Mouse (Mus musculus) G1E (cell line): ENCODE results near the gene Pxmp4. TPM values are rescaled to one million over a fixed set of nuclear protein-coding genes. Genes with fewer than 3 reads are reported as not detected.

Experiments
- ATAC-seq: 2 replicates; pipeline ENCODE4 v1.8.0; 2016; ENCODE audit warnings: mild to moderate bottlenecking; ENCODE audit not compliant: insufficient number of reproducible peaks, poor library complexity, low FRiP score, severe bottlenecking; ENCODE audit errors: extremely low read depth
- DNase-seq: peaks from one replicate; pipeline ENCODE4 v3.0.0; 2012; ENCODE audit warnings: low spot score
- H3K27me3 ChIP-seq: 2 replicates; pipeline ENCODE4 v1.6.1; 2012; ENCODE audit warnings: mild to moderate bottlenecking, low read length, inconsistent platforms; ENCODE audit not compliant: insufficient read depth
- H3K36me3 ChIP-seq: replicated peaks from 2 replicates; pipeline ENCODE3; 2012; ENCODE audit warnings: mild to moderate bottlenecking, inconsistent platforms
- H3K4me1 ChIP-seq: 2 replicates; pipeline ENCODE4 v1.6.1; 2012; ENCODE audit warnings: low read depth, low read length, inconsistent platforms, mixed read lengths; ENCODE audit not compliant: insufficient read depth
- H3K4me3 ChIP-seq: 2 replicates; pipeline ENCODE4 v1.5.1; 2012; ENCODE audit warnings: low read depth, mild to moderate bottlenecking, inconsistent platforms, low read length, moderate library complexity, mixed read lengths
- H3K9me3 ChIP-seq: replicated peaks from 2 replicates; pipeline ENCODE4 v1.6.1; 2012; ENCODE audit warnings: inconsistent platforms
- CTCF ChIP-seq: IDR thresholded peaks from 2 replicates; pipeline ENCODE4 v1.5.1; 2012; ENCODE audit warnings: low read depth, low read length, inconsistent platforms, mixed read lengths
- GATA1 ChIP-seq: IDR thresholded peaks from 2 replicates; pipeline ENCODE4 v1.6.1; 2012; ENCODE audit warnings: borderline replicate concordance, low read length, inconsistent platforms, mixed read lengths
- GATA2 ChIP-seq: IDR thresholded peaks from 2 replicates; pipeline ENCODE4 v1.6.1; 2012; ENCODE audit warnings: low read depth, low read length, inconsistent platforms, borderline replicate concordance
- POLR2AphosphoS5 ChIP-seq: IDR thresholded peaks from 2 replicates; pipeline ENCODE4 v1.6.1; 2012; ENCODE audit warnings: low read depth, low read length, inconsistent platforms; ENCODE audit not compliant: insufficient replicate concordance
- TAL1 ChIP-seq: conservative IDR thresholded peaks from 2 replicates; pipeline ENCODE4 v1.6.1; 2012; ENCODE audit warnings: low read depth, low read length, inconsistent platforms, mixed read lengths
- polyA plus RNA-seq: library from polyadenylated mRNA; stranded (reverse); fragments of >175 nt; gene quantifications from 2 replicates; pipeline ENCODE4 v1.2.3, GENCODE M21; 2012
- total RNA-seq, 2 experiments: library from RNA; stranded (forward) in 1 of 2; stranded (reverse) in 1 of 2; fragments of 200-1000 nt in 1 of 2; fragments of >200 nt in 1 of 2; fragmentation: Nextera tagmentation in 1 of 2; gene quantifications; 2 replicates each; pipeline ENCODE4 v1.2.3; 2014 to 2017

Pxmp4 gene
- total and polyA plus RNA-seq, 3 experiments = 5.4 to 35.7 (median 20.7) TPM

DNA sequence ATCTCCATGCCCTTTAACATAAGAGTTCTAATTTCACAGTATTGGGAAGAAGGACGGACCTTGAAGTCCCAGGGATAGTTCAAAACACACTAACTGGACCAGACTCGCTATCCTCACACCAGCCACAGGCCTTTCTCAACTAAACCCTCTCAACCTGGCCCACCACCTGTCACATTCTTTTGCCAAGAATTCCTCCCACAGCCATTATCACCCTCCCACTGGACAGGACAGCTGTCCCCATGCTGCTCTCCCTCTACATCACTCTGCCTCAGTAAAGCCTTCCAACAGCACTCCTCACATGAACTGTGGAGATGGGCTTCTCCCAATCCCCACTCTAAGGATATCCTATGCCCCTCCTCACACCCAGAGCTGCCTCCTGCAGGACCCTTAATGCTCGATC lies 37.9 kb downstream of the Pxmp4 start:
- ATAC-seq = no peak
- TF ChIP-seq POLR2AphosphoS5 = no peak
- TF ChIP-seq GATA2 = no peak
- no peak for TF ChIP-seq GATA1
- no peak for TF ChIP-seq TAL1
- TF ChIP-seq CTCF = no peak
- H3K36me3 ChIP-seq = peaks cover 78% of the 10 kb centered on the region

DNA sequence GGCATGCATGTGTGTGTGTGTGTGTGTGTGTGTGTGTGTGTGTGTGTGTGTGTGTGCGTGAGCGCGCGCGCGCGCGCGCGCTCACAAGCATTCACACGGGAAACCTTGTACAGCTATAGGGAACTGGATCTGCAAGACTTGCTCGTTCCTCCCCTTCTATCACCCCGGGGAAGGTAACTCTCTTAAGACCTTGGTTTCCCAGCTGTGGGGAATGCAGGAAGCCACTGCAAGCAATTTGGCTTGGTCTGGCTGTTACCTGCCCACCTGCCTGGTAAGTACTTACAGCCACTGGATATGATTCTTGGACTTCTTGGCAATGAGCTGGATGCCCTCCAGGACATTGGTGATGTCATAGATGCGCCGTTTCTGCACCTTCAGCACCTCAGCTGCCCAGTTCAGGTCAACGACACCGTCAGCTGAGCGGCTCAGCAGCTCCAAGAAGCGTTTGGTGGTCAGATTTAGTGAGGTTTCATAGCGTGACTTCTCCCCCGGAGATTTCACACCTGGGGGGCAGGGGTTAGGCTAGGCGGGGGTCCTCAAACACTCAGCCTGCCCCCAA lies 39.8 kb downstream of the Pxmp4 start:
- DNase-seq (no peak), ATAC-seq (no peak)
- Histone ChIP-seq H3K27me3 (no peaks in the 10 kb centered on the region), H3K9me3 (no peaks in the 10 kb centered on the region), H3K4me3 (no peak overlapping the region), H3K4me1 (peaks cover 81% of the 10 kb centered on the region), H3K36me3 (peaks cover 95% of the 10 kb centered on the region)
- TF ChIP-seq TAL1 = no peak
- no peak for TF ChIP-seq GATA1
- TF ChIP-seq CTCF = no peak
- no peak for TF ChIP-seq POLR2AphosphoS5
- no peak for TF ChIP-seq GATA2

More for the DNA sequence above, 37.9 kb downstream of the Pxmp4 start:
- DNase-seq = no peak
- no peaks in the 10 kb centered on the region for H3K9me3 ChIP-seq
- peaks cover 73% of the 10 kb centered on the region for H3K4me1 ChIP-seq
- no peak overlapping the region for H3K4me3 ChIP-seq
- H3K27me3 ChIP-seq = no peaks in the 10 kb centered on the region

- peak within 1 kb of the TSS; percentile 72 for H3K4me3 ChIP-seq
- ATAC-seq (peak; percentile 34; the same call in 1 of the 2 replicates), DNase-seq (peak; percentile 88)
- H3K9me3 ChIP-seq = no peaks in the 10 kb centered on the region
- H3K36me3 ChIP-seq = peaks cover 97% of the 10 kb centered on the region
- H3K27me3 ChIP-seq = no peaks in the 10 kb centered on the region
- no peak for TF ChIP-seq GATA2
- peak; percentile 79; the same call in 1 of the 2 replicates for TF ChIP-seq POLR2AphosphoS5
- H3K4me1 ChIP-seq = peaks cover 65% of the 10 kb centered on the region
These were observed 45.1 kb downstream of the Pxmp4 start, which contains the start of gene Necab3 for GRCm38 (mm10) chr2:154558264-154559039. Gene Necab3 (minus strand): TSS chr2:154558890.

DNA sequence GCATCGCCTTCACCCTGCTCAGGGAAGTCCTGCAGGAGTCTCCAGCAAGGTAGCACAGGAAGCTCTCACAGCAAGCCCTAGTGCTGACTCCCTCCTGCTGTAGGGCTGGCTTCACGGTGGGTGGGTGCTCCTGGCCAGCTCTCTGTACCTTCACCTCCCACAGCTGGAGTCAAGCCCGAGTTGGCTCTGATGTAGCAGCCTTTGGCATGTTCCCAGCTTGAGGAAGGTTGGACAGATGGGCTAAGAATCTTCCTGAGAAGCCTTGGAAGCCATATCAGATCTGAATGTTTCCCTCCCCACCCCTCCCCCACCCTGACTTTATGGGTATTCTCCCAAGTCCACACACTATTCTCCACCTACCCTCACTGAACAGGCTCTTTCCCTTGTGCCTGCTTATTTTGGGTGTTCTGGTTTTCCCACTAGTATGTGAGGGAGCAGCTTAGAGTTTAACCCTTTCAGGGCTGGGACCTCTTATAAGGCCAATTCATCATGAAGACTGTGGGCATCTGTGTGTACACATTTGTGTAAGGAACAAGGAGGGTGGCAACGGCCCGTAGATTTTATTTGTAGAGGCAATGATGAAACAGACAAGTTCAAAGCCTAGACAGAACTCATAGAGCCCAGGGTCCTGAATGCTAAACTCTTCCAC lies 46.2 kb downstream of the Pxmp4 start:
- ATAC-seq = no peak
- H3K4me3 ChIP-seq = peak overlapping the region; percentile 21; the same call in 1 of the 2 replicates
- no peaks in the 10 kb centered on the region; the same call in 1 of the 2 replicates for H3K27me3 ChIP-seq
- TF ChIP-seq GATA1 = no peak
- TF ChIP-seq POLR2AphosphoS5 = no peak
- TF ChIP-seq TAL1 = no peak
- TF ChIP-seq GATA2 = no peak
- no peak for TF ChIP-seq CTCF
- no peak for DNase-seq
- H3K9me3 ChIP-seq = peaks cover 6% of the 10 kb centered on the region
- H3K4me1 ChIP-seq = peaks cover 63% of the 10 kb centered on the region
- peaks cover 97% of the 10 kb centered on the region for H3K36me3 ChIP-seq

- TF ChIP-seq GATA2 (no peak), POLR2AphosphoS5 (no peak), TAL1 (no peak), CTCF (no peak), GATA1 (no peak)
- no peak for DNase-seq
These were observed 48.3 kb downstream of the Pxmp4 start for GRCm38 (mm10) chr2:154555235-154555634.

GRCm38 (mm10) chr2:154552424-154552907 lies 51.0 kb downstream of the Pxmp4 start:
- Histone ChIP-seq H3K27me3 (no peaks in the 10 kb centered on the region; the same call in 1 of the 2 replicates), H3K4me3 (peak overlapping the region; percentile 11; the same call in 1 of the 2 replicates), H3K36me3 (peaks cover 90% of the 10 kb centered on the region), H3K4me1 (peaks cover 31% of the 10 kb centered on the region), H3K9me3 (peaks cover 9% of the 10 kb centered on the region)
- TF ChIP-seq POLR2AphosphoS5 (no peak), GATA1 (no peak), GATA2 (no peak), TAL1 (no peak), CTCF (no peak)
- no peak for DNase-seq
- no peak for ATAC-seq

More at GRCm38 (mm10) chr2:154555235-154555634, 48.3 kb downstream of the Pxmp4 start:
- Histone ChIP-seq H3K36me3 (peaks cover 96% of the 10 kb centered on the region), H3K9me3 (peaks cover 6% of the 10 kb centered on the region), H3K4me3 (no peak overlapping the region), H3K4me1 (peaks cover 51% of the 10 kb centered on the region), H3K27me3 (no peaks in the 10 kb centered on the region; the same call in 1 of the 2 replicates)
- no peak for ATAC-seq
